Mouse (Mus musculus) MN1 (cell line): ENCODE data around the gene Cdh3.

Source experiments
- DNase-seq: peaks from one replicate; pipeline ENCODE4 v3.0.0-alpha.2; 2016; ENCODE audit warnings: low spot score

The Cdh3 gene

DNA sequence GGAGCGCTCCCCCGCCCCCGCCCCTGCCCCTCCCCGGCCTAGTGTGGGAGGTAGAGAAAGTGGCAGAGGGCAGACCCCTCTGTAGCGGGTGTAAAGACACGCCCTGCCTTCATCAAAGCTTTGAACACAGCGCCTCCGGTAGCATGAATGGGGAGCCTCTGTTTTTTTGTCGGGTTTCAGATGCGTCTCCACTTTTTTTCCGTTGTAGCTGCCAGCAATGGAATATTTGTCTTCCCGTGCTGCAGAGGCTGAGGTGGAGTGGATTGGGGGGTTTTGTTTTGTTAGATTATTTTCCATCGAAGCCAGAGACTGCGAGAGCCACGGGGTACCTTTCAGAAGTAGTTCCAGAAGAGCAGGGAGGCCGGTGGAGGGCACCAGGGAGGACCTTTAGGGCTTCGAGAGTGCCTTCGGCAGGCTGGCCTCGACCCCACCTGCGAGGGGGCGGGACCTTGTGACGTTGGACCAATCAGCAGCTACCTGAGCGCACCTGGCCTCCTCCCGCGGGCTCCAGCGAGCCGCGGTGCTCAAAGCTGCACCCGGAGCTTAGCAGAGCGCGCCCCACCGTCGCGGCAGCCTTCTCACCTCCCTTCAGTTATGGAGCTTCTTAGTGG is at the start of gene Cdh3:
Gene Cdh3, plus strand, starts transcription at position 527 of the 611 bp plus-strand sequence.
- DNase-seq, result no peak

DNA sequence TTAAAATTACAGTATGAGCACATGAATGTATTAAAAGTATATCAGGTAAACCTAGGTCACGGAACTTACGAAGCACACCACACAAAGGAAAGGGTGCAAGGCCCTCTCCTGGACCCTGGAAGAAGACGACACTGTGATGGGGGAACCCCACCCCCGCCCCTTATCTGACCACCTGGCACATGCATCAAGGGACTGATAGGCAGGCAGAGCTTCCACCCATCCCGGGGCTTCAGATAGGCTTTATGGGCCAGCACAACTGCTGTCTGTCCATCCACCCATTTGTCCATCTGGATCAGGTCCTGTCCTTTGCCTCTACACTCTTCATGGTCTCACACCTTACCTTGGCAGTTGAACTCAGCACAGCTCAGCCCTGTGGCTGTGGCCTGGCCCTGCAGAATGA is 48.6 kb upstream of the Cdh3 start:
- DNase-seq, result no peak

DNA sequence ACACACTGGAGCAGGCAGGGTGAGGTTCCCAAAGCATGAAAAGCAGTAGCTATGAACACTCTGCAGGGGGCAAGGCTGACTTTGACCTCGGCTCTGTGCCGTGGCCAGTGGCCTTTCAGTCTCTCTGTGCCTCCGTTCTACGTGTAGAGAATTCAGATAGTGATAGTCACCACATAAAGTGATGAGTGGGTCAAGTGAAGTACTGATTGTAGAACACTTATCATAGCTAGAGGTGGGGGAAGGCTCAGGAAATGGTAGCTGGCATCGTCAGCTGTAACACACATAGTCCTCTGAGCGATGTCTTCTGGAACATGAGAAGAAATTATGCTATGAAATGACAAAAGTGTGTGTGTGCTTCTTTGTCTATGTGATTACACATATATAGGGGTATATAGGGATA is 46.9 kb upstream of the Cdh3 start:
- DNase-seq, result no peak

DNA sequence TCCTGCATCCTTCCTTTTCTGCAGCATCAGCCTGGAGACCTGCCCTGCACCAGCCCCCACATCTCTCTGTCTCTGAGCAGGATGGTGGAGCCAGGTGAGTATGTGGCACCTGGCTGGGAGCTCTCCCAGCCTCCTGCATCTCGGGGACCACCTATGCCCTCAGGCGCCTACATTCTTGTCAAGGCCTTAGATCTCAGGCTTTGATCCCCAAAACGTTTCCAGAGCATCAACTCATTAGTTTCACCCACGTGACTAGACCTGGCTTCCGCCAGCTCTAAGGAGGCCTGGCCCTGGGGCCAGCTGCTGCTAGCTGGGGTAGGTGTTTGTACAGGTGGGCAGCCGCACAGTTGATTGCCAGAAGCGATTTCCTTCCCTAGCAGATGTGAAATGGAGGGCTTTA is 41.2 kb upstream of the Cdh3 start:
- no peak for DNase-seq

DNA sequence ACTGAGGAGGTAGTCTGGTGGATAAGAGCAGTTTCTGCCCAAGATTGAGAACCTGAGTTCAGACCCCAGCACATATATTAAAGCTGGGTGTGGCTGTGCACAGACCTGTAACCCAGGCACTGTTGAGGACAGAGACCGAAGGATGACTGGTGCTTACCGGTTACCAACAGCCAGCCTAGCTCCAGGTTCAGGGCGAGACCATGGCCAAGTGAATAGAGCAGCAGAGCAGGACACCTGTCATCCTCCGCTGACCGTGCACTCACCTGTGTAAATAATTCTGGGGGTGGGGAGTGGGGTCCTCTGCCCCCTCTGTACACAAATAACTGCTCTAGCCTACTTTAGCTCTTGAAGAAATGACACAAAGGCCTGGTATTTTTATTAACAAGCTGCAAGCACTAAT is 36.7 kb upstream of the Cdh3 start:
- no peak for DNase-seq

DNA sequence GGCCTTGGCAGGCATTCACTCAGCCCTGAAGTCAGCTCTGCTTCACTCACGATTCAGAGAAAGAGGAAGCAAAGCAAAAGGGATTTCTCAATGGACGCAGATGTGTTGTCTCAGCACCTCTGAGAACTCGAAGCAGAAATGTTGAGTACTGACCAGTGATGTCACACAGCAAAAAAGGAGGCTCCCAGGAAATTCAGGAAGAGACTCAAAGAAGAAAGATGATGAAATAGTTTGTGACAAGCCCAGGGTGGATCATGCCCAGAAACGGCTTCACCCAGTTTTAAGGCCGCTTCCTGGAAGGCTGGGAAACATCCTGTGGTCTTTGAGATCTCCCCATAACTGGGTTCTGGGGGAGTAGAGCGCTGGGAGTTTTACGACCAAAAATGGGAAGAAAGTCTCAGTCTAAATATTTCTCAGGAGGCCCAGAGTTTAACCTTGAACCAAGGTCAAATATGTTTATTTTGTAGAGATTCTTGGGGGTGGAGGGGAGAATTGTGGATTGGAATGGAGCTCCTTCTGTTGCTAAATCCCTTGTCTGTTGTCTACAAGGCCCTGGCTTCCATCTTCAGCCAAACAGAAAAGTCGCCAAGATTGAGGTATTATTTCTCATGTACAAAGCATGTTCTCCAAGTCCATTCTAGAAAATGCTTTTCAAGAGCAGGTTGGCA is 10.5 kb upstream of the Cdh3 start, which contains the start of gene 6030452D12Rik:
Gene 6030452D12Rik, plus strand, starts transcription at position 505 of the 668 bp plus-strand sequence.
- no peak for DNase-seq

DNA sequence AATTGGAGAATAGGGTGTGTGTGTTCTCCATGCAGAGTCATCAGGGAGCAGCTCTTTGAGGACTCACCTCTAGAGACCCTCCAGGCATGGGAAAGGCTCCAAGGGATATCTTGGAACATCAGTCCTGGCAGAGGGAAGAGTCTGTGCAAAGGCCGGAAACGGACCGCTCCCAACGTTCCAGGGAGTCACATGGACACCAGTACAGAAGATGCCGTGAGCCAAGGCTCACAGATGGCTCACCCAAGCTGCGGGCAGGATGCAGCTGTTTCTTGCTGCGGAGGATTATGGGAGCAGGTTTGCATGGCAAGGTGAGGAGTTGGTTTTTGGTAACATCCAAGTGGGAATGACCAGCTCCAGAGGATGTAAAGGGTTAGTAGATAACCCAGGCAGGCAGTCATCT is 6.5 kb upstream of the Cdh3 start:
- DNase-seq, result no peak

DNA sequence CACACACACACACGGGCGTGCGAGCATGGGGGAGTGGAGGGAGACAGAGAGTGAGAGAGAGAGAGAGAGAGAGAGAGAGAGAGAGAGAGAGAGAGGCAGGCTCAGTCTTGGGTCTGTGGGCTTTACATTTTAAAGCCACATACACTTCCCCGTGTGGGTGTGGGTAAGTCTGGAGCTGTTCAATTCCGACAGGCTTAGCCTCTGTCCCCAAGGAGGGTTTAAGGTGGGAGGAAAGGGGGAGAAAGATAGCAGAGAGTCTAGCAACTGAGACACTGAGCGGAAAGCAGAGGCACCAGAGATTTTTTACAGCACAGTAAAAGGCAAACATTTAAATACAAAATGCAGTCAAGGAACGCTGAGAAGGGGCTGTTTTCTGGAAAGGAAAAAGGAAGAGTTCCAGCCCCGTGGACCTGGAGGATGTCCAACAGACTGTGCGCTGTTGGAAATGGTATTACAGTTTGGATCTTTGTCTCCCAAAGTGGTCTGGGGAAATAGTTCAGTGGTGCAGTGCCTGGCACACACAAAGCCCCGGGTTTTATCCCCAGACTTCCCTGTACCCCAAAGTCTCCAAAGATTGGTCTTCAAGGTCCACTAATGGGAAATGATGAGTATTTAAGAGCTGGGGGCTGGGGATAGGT is 5.2 kb upstream of the Cdh3 start:
- no peak for DNase-seq

DNA sequence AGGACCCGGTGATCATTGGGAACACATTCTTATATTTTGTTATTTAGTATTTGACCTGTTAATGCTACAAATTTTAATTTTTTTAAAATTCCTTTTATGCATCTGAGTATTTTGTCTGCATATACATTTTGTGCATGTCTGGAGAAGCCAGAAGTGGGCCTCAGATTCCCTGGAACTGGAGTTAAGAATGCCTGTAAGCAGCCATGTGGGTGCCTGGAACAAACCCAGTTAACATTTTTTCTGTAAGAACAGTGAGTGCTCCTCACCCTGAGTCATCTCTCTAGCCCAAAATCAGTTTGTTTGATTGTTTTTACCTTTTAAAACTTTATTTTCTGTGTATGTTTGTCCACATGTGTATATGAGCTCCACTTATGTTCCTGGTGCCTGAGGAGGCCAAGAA is 4.6 kb upstream of the Cdh3 start:
- no peak for DNase-seq

DNA sequence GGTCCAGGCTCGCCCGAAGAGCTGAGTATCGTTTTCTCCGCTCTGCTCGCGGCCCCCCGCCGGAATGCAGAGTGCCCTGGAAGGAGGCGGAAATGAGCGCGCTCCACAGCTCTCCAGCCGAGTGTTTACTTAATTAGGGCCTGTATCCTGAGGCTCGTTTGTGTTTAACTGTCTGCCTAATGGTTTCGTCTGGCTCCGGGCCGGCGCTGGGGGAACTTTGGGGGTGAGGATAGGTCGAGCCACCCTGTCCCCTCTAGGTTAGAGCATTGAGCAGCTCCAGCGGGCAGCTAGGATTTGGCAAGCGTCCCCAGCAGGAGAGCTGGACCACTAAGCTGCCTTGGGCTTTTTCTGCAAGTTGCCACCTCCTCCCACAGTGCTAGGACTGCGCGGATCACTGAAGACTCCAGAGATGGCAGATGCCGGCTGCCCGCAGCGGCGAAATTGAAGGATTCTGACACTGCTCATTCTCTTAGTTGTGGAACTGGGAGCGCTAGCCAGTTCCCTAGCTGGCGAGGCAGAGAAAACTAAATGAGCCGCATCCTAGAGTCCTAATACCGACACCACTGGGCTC is 2.8 kb upstream of the Cdh3 start:
- DNase-seq, result peak; percentile 22

DNA sequence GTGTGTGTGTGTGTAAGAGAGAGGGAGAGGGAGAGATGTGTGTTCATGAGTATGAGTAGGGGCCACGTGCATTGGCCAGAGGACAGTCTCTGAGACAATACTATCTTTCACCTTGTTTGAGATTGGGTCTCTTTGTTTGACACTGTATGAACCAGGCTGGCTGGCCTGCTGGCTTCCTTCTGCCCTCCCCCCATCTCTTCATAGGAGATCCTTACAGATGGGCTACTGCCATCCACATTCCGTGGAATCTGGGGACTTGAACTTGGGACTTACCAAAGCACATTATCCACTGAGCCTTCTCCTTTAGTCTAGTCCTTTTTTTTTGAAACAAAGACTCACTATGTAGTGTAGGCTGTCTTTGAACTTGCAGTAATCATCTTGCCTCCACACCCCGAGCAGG is 2.2 kb upstream of the Cdh3 start:
- DNase-seq, result no peak

DNA sequence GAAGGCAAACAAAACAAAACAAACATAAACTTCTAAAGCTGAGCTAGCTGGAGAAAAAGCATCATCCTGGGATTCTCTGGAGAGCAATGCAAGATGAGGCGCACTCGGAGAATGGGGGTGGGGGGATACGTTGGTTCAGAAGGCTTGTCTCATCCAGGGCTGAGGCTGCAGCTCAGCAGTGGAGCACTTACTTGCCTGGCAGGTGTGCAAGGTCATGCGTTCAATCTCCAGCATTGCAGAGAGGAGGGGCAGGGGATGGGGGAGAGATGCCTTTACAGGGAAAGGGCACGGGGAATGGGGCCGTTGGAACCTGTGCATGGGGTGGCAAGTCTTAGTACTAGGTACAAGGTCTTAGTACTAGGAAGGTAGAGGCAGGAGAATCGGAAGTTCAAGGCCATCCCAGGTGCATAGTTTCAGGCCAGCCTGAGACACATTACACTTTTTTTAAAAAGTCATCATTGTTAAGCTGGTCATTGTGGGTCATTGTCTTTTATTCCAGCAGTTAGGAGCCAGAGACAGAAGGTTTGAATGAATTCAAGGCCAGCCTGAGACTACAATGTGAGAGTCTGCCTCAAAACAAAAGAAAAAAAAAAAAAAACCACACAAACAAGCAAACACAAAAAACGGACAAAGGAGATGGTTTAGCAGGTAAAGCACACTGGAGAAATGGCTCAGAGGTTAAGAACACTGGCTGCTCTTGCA is 1.5 kb upstream of the Cdh3 start:
- DNase-seq, result no peak

DNA sequence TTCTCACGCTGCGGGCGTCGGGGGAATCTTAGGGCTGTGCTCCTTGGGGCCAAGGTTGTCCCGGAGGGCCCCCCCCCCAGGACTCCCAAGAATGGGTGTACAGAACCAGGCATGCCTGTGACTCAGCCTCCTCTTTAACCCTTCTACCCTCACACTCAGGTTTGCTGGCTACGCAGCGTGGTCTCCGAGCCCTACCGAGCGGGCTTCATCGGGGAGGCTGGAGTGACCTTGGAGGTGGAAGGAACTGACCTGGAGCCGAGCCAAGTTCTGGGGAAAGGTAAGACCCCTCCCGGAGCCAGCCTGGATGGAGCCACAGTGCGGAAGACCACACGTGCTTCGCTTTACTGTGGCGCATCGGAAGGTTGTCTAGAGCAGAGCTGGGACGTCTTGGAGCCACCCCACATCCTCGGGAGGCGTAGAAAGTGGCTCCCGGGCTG is 392 bp downstream of the Cdh3 start:
- no peak for DNase-seq

DNA sequence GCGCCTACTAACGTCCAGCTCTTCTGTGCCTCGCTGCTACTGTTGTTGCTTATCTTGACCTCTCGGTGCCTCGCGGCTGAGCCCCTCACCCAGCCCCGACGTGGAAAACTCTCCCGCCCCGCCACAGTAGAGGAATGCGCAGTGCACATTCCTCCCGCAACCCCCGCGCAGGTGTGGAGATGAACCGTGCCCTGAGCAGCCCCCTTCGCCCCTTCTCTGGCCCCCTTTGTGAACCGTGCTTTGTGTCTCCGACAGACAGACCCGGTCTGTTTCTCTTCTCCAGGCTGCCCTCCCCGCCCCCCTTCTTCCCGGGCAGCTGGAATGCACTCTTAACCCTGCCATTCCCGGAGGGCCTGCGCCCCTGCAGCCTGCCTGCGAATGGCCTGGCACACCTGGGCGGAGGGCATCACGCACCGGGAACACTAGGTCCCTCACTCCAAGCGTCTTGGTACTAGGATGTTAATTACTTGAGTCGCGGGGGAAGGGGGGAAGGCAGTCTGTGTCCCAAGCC is 895 bp downstream of the Cdh3 start:
- DNase-seq, result no peak

DNA sequence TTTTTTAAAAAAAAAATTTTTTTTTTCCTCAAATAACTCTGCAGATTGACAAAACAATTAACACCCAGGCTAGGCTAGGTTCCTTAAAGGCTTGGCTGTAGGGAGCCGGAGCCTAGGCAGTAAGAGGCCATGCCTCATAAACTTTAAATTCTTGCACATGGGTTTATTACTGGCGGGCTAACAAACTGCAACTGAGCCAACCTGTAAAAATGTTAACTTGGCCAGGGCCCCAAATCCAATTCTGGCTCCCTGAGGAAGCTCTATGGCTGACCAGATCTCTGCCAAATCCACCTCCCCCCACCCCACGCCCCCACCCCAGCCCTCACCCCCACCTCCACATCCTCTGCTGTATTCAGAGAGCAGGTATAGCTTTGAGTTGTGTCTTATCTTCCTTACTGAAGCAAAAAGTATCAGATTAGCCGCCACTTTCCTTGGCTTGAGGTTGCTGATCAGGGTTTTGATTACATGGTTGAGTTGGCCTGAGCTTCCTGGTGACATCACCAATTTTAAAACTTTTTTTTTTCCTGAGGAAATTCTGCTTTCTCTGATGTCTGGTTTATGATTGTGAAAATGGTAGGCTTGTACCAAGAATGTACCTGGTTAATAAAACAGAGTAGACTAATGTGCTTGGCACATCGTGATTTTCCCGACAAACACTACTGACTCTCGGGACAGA is 1.9 kb downstream of the Cdh3 start:
- DNase-seq, result no peak

DNA sequence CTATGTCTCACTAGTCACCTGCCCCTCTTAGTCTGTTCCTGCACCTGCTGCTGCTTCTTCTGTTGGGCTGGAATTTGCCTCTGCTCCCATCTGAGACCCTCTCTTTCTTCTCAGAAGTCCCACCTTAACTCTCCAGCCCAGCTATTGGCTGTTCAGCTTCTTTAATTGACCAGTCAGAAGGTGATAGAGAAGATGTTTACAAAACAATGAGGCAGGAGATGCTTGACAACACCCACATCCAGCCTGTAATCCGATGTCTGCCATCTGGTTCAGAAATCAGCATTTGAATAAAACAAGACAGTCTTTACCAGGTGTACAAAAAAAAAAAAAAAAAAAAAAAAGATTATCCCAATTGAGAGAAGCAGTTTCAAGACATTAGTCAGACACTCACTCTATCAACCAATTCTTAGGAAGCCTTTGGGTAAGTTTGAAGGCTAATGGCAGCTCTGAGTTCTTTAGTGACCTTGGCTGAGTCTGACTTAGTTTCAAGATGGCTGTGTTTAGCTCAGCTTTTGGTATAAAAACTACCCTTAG is 5.3 kb downstream of the Cdh3 start:
- DNase-seq, result no peak

DNA sequence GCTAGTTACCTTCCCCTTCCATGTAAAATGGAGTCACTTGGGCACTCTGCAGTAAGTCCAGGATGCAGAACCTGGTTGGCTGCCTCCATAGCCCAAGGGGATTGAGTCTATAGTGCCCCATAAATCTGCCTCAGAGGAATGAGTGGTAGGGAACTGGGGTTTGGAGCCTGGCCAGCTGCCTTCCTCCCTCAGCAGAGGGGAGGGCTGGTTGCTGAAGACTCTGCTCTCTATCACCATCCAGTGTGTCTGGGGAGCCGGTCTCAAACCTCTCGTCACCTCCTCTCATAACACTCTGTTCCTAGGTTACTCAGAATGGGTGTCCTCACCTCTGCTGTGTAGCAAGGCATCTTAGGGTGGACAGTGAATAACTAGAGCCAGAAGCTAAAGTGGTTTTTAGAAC is 5.9 kb downstream of the Cdh3 start:
- no peak for DNase-seq

DNA sequence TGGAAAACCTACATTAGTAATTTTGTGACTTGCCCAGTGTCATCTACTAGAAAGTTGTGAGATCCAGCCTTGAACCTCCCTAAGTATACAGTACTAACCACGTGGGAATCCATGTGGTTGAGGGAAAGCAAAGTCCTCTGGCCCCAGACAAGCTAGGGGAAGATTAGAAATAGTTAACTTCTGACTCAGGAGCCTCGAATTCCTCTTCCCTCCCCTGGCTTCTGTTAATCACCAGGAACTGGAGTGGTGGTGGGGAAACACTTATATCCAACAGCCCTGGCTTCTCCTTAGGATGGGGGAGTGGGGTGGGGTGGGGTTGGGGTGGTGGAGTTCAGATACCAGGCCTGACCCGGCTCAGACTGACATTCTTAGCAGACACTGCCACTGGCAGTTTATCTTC is 8.1 kb downstream of the Cdh3 start:
- no peak for DNase-seq

DNA sequence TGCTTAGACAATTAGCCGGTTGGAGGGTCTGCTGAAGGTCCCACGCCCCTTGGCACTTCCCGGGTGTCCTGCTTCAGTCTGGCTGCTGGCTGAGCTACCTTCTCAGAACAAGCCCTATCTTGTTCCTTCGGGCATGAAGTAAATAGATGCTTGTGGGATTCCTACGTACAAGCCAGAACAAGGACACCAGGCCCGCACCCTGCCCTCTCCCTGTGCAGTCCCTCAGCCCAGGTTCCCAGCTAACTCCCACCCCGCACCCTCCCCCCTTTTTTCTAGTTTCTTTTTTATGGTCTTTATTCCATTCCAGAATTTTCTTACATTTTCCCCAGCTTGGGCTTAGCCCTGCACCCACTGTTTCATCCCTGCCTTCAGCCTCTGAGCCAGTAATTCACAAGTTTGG is 9.9 kb downstream of the Cdh3 start:
- no peak for DNase-seq

DNA sequence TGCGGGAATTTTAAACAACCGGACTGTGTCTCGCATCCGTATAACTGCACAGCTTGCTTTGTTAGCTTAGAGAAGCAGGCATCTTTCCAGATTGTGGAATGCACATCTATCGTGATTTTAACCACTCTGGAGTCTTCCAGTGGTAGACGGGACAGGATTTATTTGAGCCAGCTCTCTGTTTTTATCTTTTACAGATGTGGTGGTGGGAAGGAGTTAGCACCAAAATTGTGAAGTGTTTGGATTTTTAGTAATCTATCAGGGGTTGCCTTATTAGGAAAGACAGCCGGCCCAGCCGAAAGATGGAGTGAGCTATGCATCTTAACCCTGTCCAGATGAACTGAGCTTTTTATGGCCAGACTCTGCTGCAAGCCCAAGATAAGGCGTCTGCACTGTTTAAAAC is 11.2 kb downstream of the Cdh3 start:
- DNase-seq, result no peak

DNA sequence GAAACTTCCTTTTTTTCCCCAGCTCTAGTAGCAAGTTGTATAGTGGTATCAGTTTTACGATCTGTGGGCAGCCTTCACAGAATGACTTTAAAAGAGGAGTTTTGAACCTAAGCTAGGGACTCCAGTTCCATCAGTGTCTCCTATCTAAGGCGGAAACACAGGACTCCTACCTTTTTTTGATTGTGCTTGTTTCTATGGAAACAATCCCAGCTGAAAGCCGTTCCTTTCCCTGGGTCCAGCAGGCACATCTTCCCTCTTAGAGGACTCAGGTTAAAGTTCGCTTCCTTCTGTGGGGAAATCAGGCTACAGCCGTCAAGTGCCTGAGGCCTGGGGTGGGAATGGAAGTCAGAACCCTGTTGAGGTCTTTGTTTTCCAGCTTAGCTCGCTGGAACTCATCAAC is 16.0 kb downstream of the Cdh3 start:
- no peak for DNase-seq
